Comparison of ENCODE assay signal across 11 mouse cellular contexts in the genomic region with DNA sequence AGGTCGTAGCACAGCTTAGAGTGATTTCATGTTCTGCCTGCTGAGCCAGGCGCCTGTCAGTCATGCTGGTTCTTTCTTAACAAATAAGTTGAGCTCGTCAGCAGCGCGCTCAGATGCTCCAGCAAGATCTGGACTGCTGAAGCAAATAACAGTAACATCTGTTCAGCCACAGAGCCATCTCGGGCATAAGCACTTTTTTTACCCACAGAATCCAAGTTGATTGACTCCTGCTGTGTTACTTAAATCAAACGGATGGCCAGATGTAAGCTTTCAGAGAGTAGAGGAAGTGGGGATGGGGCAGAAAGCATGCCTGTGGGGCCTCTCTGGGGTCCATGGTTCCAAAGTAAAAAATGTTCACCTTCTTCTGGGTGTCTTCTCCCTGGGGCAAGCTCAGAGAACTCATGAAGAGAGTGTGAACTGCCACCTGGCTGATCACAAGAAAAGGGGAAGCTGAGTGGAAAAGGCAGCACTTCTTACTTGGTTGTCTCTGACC. TPM values are rescaled to one million over a fixed set of nuclear protein-coding genes. Genes with fewer than 3 reads are reported as not detected.
DNase-seq lines count a peak whose midpoint lies in the region; ATAC-seq lines count a peak whose summit lies in the region.
"Had no signal": no experiment of that assay in that cellular context is flagged by ENCODE, and none has a peak within 500 bp of the region (broad histone marks: within the 10 kb centered on the region; RNA-seq: fewer than 3 reads in every experiment).

No protein-coding gene starts in this region.

- H3K9ac ChIP-seq in heart, embryonic 15.5 days, result no peak overlapping the region
- H3K9ac ChIP-seq: forebrain, embryonic 13.5 days; kidney, embryonic 15.5 days; liver, embryonic 15.5 days had no signal

- peaks cover 13% of the 10 kb centered on the region for H3K4me1 ChIP-seq in heart, embryonic 15.5 days (replicated peaks)
- H3K4me1 ChIP-seq: liver, embryonic 15.5 days had no signal

- H3K4me3 ChIP-seq in heart, embryonic 15.5 days, result no peak overlapping the region
- H3K4me3 ChIP-seq: forebrain, embryonic 13.5 days; kidney, embryonic 15.5 days; liver, embryonic 15.5 days had no signal

- no peak for ATAC-seq in heart, embryonic 15.5 days (replicated peaks; ENCODE audit: insufficient number of reproducible peaks, insufficient read depth, low FRiP score, low read depth)
- no peak for ATAC-seq in erythroid progenitor cell, adult 5-6 weeks (replicated peaks; ENCODE audit: low FRiP score, poor library complexity, severe bottlenecking)
- ATAC-seq: forebrain, embryonic 13.5 days had no signal

- intact Hi-C loops in heart, postnatal 14 days (cut with DNase I), result no loop called here

- no peaks in the 10 kb centered on the region for H3K27me3 ChIP-seq in heart, embryonic 15.5 days
- H3K27me3 ChIP-seq: forebrain, embryonic 13.5 days; kidney, embryonic 15.5 days; liver, embryonic 15.5 days had no signal

- WGBS in heart, embryonic 15.5 days, result 47% methylated on average over 7 of the region's 7 CpGs

- DNase-seq in heart, postnatal 14 days, result no peak
- peak; percentile 90 for DNase-seq in A20 (ENCODE audit: low read depth, low spot score)
- peak; percentile 56 for DNase-seq in embryo, embryonic 10 days (ENCODE audit: low spot score)
- DNase-seq in lung, postnatal 14 days, result peak; percentile 18
- no peak for DNase-seq in gastrocnemius, postnatal 4 days (ENCODE audit: low spot score in 2 of 2)
- no peak for DNase-seq in urinary bladder, postnatal 36 days (ENCODE audit: low spot score in 2 of 2)

- peak overlapping the region; percentile 11 for H3K27ac ChIP-seq in heart, embryonic 15.5 days
- H3K27ac ChIP-seq: forebrain, embryonic 13.5 days; kidney, embryonic 15.5 days; liver, embryonic 15.5 days had no signal

- H3K9me3 ChIP-seq in heart, embryonic 15.5 days (replicated peaks), result no peaks in the 10 kb centered on the region
- H3K9me3 ChIP-seq: forebrain, embryonic 13.5 days; kidney, embryonic 15.5 days; liver, embryonic 15.5 days had no signal

- H3K4me2 ChIP-seq in heart, embryonic 15.5 days, result no peak overlapping the region
- H3K4me2 ChIP-seq: forebrain, embryonic 13.5 days; kidney, embryonic 15.5 days; liver, embryonic 15.5 days had no signal

- no peaks in the 10 kb centered on the region for H3K36me3 ChIP-seq in heart, embryonic 15.5 days
- H3K36me3 ChIP-seq: kidney, embryonic 15.5 days; liver, embryonic 15.5 days had no signal

RNA-seq across cellular contexts. Expression of gene Akap2, which starts 3.5 kb away (rescaled TPM):
- 40.0 and 48.5 TPM in 2 replicates for polyA plus RNA-seq in heart, embryonic 15.5 days (2015; fragmentation: Nextera tagmentation; extraction: Ambion mirVana)
- total RNA-seq in heart, postnatal 14 days (2021), result 100 to 1,000 TPM; 110 to 116 TPM
- not detected in 2 replicates for total RNA-seq in erythroid progenitor cell, adult 5-6 weeks (2015; ENCODE audit: low replicate concordance)
- 0.90 TPM in 1 of 2 replicates, not detected in the other for total RNA-seq in erythroid progenitor cell, adult 5-6 weeks (2017; ENCODE audit: low replicate concordance)
- 10 to 100 TPM; 53.8 to 60.0 TPM for total RNA-seq in gastrocnemius, postnatal 4 days (2021)

Comparison
In these comparisons a context has a peak if more than half of its experiments do, and no peak if none do; other contexts are left out.
1. DNase-seq: peak in A20 (single experiment), embryo, embryonic 10 days (single experiment) and lung, postnatal 14 days (single experiment); none in heart, postnatal 14 days (0 of 2), gastrocnemius, postnatal 4 days (0 of 2) and urinary bladder, postnatal 36 days (0 of 2).
2. RNA of gene Akap2, which starts 3.5 kb away (total RNA-seq): 110 to 116 TPM in heart, postnatal 14 days and 53.8 to 60.0 TPM in gastrocnemius, postnatal 4 days; 0.90 TPM in erythroid progenitor cell, adult 5-6 weeks; every median in the first group is over 10 times any median in the second.